13 mouse cellular contexts compared by ENCODE assay signal in genomic region chr3:14832766-14833165, GRCm38 (mm10). TPM values are rescaled to one million over a fixed set of nuclear protein-coding genes. Genes with fewer than 3 reads are reported as not detected.
A peak's percentile ranks its signal among the peaks of the same experiment; 100 is the strongest.
DNase-seq lines count a peak whose midpoint lies in the region; ATAC-seq and TF ChIP-seq lines count a peak whose summit lies in the region.
"Had no signal": no experiment of that assay in that cellular context is flagged by ENCODE, and none has a peak within 500 bp of the region (broad histone marks: within the 10 kb centered on the region; RNA-seq: fewer than 3 reads in every experiment).

No protein-coding gene starts in this region.

- intact Hi-C loops in gastrocnemius, adult 2 months (cut with DNase I), result no loop called here
- intact Hi-C loops in heart, postnatal 14 days (cut with DNase I), result no loop called here

- H3K27ac ChIP-seq in gastrocnemius, adult 2 months, result no peak overlapping the region
- H3K27ac ChIP-seq in lung, embryonic 16.5 days (ENCODE audit: low read length), result no peak overlapping the region
- H3K27ac ChIP-seq in intestine, postnatal 0 days (ENCODE audit: low read depth, low read length), result no peak overlapping the region
- H3K27ac ChIP-seq: hindbrain, embryonic 10.5 days; intestine, embryonic 15.5 days; macrophage had no signal

- TF ChIP-seq CTCF in gastrocnemius, adult 2 months (IDR thresholded peaks at IDR 0.05), result no peak
- no peak for TF ChIP-seq CTCF in intestine, postnatal 0 days (IDR thresholded peaks at IDR 0.05; ENCODE audit: low read depth)

- H3K4me2 ChIP-seq in lung, embryonic 16.5 days (ENCODE audit: low read depth, low read length), result no peak overlapping the region
- no peak overlapping the region for H3K4me2 ChIP-seq in intestine, postnatal 0 days (replicated peaks; ENCODE audit: low read depth)
- H3K4me2 ChIP-seq: intestine, embryonic 15.5 days had no signal

- no peaks in the 10 kb centered on the region for H3K27me3 ChIP-seq in lung, embryonic 16.5 days (ENCODE audit: control insufficient read depth, insufficient read depth, low read depth, low read length)
- no peaks in the 10 kb centered on the region for H3K27me3 ChIP-seq in intestine, postnatal 0 days (replicated peaks; ENCODE audit: control insufficient read depth, insufficient read depth, low read length)
- H3K27me3 ChIP-seq: intestine, embryonic 15.5 days had no signal

- H3K36me3 ChIP-seq in lung, embryonic 16.5 days (ENCODE audit: control insufficient read depth, insufficient read depth, low read length), result no peaks in the 10 kb centered on the region
- H3K36me3 ChIP-seq in intestine, postnatal 0 days (ENCODE audit: control insufficient read depth, insufficient read depth), result no peaks in the 10 kb centered on the region
- H3K36me3 ChIP-seq: hindbrain, embryonic 10.5 days; intestine, embryonic 15.5 days had no signal

- no peak overlapping the region for H3K9ac ChIP-seq in lung, embryonic 16.5 days (ENCODE audit: low read length)
- no peak overlapping the region for H3K9ac ChIP-seq in intestine, postnatal 0 days (ENCODE audit: low read depth, low read length)
- H3K9ac ChIP-seq: intestine, embryonic 15.5 days had no signal

- no peaks in the 10 kb centered on the region for H3K4me1 ChIP-seq in lung, embryonic 16.5 days (replicated peaks; ENCODE audit: control insufficient read depth, insufficient read depth, low read length)
- H3K4me1 ChIP-seq in intestine, postnatal 0 days (replicated peaks; ENCODE audit: control insufficient read depth, insufficient read depth, low read length), result no peaks in the 10 kb centered on the region
- H3K4me1 ChIP-seq: hindbrain, embryonic 10.5 days; intestine, embryonic 15.5 days had no signal

- H3K4me3 ChIP-seq in gastrocnemius, adult 2 months, result no peak overlapping the region
- no peak overlapping the region for H3K4me3 ChIP-seq in lung, embryonic 16.5 days (ENCODE audit: low read length)
- H3K4me3 ChIP-seq in intestine, postnatal 0 days (ENCODE audit: low read depth, low read length), result no peak overlapping the region
- H3K4me3 ChIP-seq: hindbrain, embryonic 10.5 days; intestine, embryonic 15.5 days had no signal

- no peaks in the 10 kb centered on the region for H3K9me3 ChIP-seq in lung, embryonic 16.5 days (ENCODE audit: control insufficient read depth, low read length)
- no peaks in the 10 kb centered on the region for H3K9me3 ChIP-seq in intestine, postnatal 0 days (ENCODE audit: control insufficient read depth)
- H3K9me3 ChIP-seq: hindbrain, embryonic 10.5 days; intestine, embryonic 15.5 days had no signal

- 0 out of 2 replicates have a peak, but pooled peaks have one; percentile 34 for ATAC-seq in lung, embryonic 16.5 days (ENCODE audit: low read depth)
- ATAC-seq in intestine, postnatal 0 days, result no peak
- ATAC-seq: intestine, embryonic 15.5 days had no signal

- DNase-seq in gastrocnemius, adult 2 months, result peak; percentile 17
- DNase-seq in gastrocnemius, postnatal 25 days, result no peak
- peak; percentile 13 for DNase-seq in urinary bladder, postnatal 14 days (ENCODE audit: low spot score)
- no peak for DNase-seq in urinary bladder, postnatal 4 days (ENCODE audit: low spot score in 2 of 2)
- DNase-seq in heart, postnatal 14 days, result no peak
- no peak for DNase-seq in heart, postnatal 4 days
- DNase-seq: B cell, adult 2 months had no signal

RNA-seq across cellular contexts. Expression of gene Car1, which starts 24.6 kb away (rescaled TPM):
- total RNA-seq in gastrocnemius, adult 2 months (2021), result under 1 TPM; 0.20 to 0.45 TPM
- under 1 TPM in 1 of 2 experiments, not detected in 1; 0.33 TPM for total RNA-seq in gastrocnemius, postnatal 25 days (2021)
- polyA plus RNA-seq in lung, embryonic 16.5 days (2015; fragmentation: Nextera tagmentation; extraction: Ambion mirVana), result 0.15 and 1.4 TPM in 2 replicates
- polyA plus RNA-seq in intestine, postnatal 0 days (2015; fragmentation: Nextera tagmentation; extraction: Ambion mirVana), result 7.7 TPM in 1 of 2 replicates, not detected in the other
- not detected for total RNA-seq in heart, postnatal 14 days (2021)
- total RNA-seq in heart, postnatal 4 days (2021), result not detected
- total RNA-seq: neutrophil, adult 5-6 weeks had no signal
- polyA plus RNA-seq: hindbrain, embryonic 10.5 days; macrophage had no signal

RNA-seq across cellular contexts. Expression of gene Car3, which starts 30.5 kb away (rescaled TPM):
- total RNA-seq in gastrocnemius, adult 2 months (2021), result 1,000 to 10,000 TPM; 1,122 to 2,421 TPM
- total RNA-seq in gastrocnemius, postnatal 25 days (2021), result 1,000 to 10,000 TPM in 1 of 2 experiments, 100 to 1,000 TPM in 1; 650 to 1,312 TPM
- polyA plus RNA-seq in lung, embryonic 16.5 days (2015; fragmentation: Nextera tagmentation; extraction: Ambion mirVana), result 10.6 and 16.5 TPM in 2 replicates
- 1.4 TPM in 2 replicates for polyA plus RNA-seq in intestine, postnatal 0 days (2015; fragmentation: Nextera tagmentation; extraction: Ambion mirVana)
- total RNA-seq in heart, postnatal 14 days (2021), result 10 to 100 TPM; 32.4 to 97.8 TPM
- total RNA-seq in heart, postnatal 4 days (2021), result 10 to 100 TPM; 22.0 to 45.6 TPM
- total RNA-seq: neutrophil, adult 5-6 weeks had no signal
- polyA plus RNA-seq: macrophage had no signal

RNA-seq across cellular contexts. Expression of gene Car2, which starts 53.3 kb away (rescaled TPM):
- 10 to 100 TPM; 12.8 to 20.3 TPM for total RNA-seq in gastrocnemius, adult 2 months (2021)
- 10 to 100 TPM in 1 of 2 experiments, 1 to 10 TPM in 1; 7.8 to 13.2 TPM for total RNA-seq in gastrocnemius, postnatal 25 days (2021)
- polyA plus RNA-seq in lung, embryonic 16.5 days (2015; fragmentation: Nextera tagmentation; extraction: Ambion mirVana), result 407 and 422 TPM in 2 replicates
- polyA plus RNA-seq in intestine, postnatal 0 days (2015; fragmentation: Nextera tagmentation; extraction: Ambion mirVana), result 28.4 and 39.5 TPM in 2 replicates
- total RNA-seq in heart, postnatal 14 days (2021), result 1 to 10 TPM; 8.0 TPM
- total RNA-seq in heart, postnatal 4 days (2021), result 10 to 100 TPM in 1 of 2 experiments, 1 to 10 TPM in 1; 9.8 to 11.8 TPM

Comparison
In these comparisons a context has a peak if more than half of its experiments do, and no peak if none do; other contexts are left out.
1. DNase-seq: peak in gastrocnemius, adult 2 months (single experiment) and urinary bladder, postnatal 14 days (single experiment); none in gastrocnemius, postnatal 25 days (single experiment), urinary bladder, postnatal 4 days (0 of 2), heart, postnatal 14 days (0 of 2) and heart, postnatal 4 days (single experiment).
2. RNA of gene Car3, which starts 30.5 kb away (total RNA-seq): 1,122 to 2,421 TPM in gastrocnemius, adult 2 months and 650 to 1,312 TPM in gastrocnemius, postnatal 25 days; 32.4 to 97.8 TPM in heart, postnatal 14 days and 22.0 to 45.6 TPM in heart, postnatal 4 days; every median in the first group is over 4 times any median in the second.